Mouse (Mus musculus) stomach, embryonic 16.5 days (tissue): ENCODE measurements around the gene Adgrg3. TPM values are rescaled to one million over a fixed set of nuclear protein-coding genes. Genes with fewer than 3 reads are reported as not detected.

Experiments
- ATAC-seq: fragments of 200-750 bp; cut with Nextera tagmentation; 2 replicates; pipeline ENCODE4 v1.8.0; 2017; ENCODE audit warnings: moderate number of reproducible peaks, moderate TSS enrichment; ENCODE audit not compliant: insufficient read depth, low FRiP score
- H3K27ac ChIP-seq: fragments of 300-500 bp; sonication (generic); 2 replicates; pipeline ENCODE4 v1.5.1; 2014; ENCODE audit warnings: low read length
- H3K27me3 ChIP-seq: fragments of 300-500 bp; sonication (generic); 2 replicates; pipeline ENCODE4 v1.6.1; 2014; ENCODE audit warnings: low read length, control low read depth, mixed read lengths; ENCODE audit not compliant: control insufficient read depth, insufficient read depth
- H3K36me3 ChIP-seq: fragments of 300-500 bp; sonication (generic); 2 replicates; pipeline ENCODE4 v1.6.1; 2014; ENCODE audit warnings: low read length; ENCODE audit not compliant: control insufficient read depth, insufficient read depth
- H3K4me1 ChIP-seq: fragments of 300-500 bp; sonication (generic); 2 replicates; pipeline ENCODE4 v1.6.1; 2014; ENCODE audit warnings: low read length, control low read depth, mixed read lengths; ENCODE audit not compliant: control insufficient read depth, insufficient read depth
- H3K4me2 ChIP-seq: fragments of 300-500 bp; sonication (generic); 2 replicates; pipeline ENCODE4 v1.6.1; 2014; ENCODE audit warnings: low read depth, low read length, mixed read lengths
- H3K4me3 ChIP-seq: fragments of 300-500 bp; sonication (generic); replicated peaks from 2 replicates; pipeline ENCODE4 v1.5.1; 2014; ENCODE audit warnings: mild to moderate bottlenecking, low read length
- H3K9ac ChIP-seq: fragments of 300-500 bp; sonication (generic); 2 replicates; pipeline ENCODE4 v1.6.1; 2014; ENCODE audit warnings: low read length
- H3K9me3 ChIP-seq: fragments of 300-500 bp; sonication (generic); replicated peaks from 2 replicates; pipeline ENCODE4 v1.6.1; 2016; ENCODE audit warnings: low read length, control low read depth; ENCODE audit not compliant: control insufficient read depth
- WGBS: fragments of 180-500 bp; shearing (Covaris S2); extraction: QIAGEN DNeasy Blood & Tissue Kit; methylation state at CpG from one replicate; pipeline ENCODE4 v1.1.7; 2014; 5-methylcytosine and 5-hydroxymethylcytosine counted together
- polyA plus RNA-seq: library from polyadenylated mRNA; unstranded; fragments of >200 nt; fragmentation: Nextera tagmentation; extraction: Ambion mirVana; gene quantifications from 2 replicates; pipeline ENCODE4 v1.2.1, GENCODE M21; 2015

Gene Adgrg3
- 3.2 and 3.7 TPM in 2 replicates for polyA plus RNA-seq

GRCm38 (mm10) chr8:95017451-95017850 is at the start of gene Adgrg3:
Gene Adgrg3, plus strand, starts transcription at chr8:95017692.
- WGBS, result 62% methylated on average over 11 of the region's 11 CpGs
- Histone ChIP-seq H3K36me3 (no peaks in the 10 kb centered on the region), H3K4me3 (no peak within 1 kb of the TSS), H3K4me2 (no peak within 1 kb of the TSS), H3K9me3 (no peaks in the 10 kb centered on the region), H3K27ac (no peak within 1 kb of the TSS), H3K27me3 (no peaks in the 10 kb centered on the region), H3K4me1 (no peaks in the 10 kb centered on the region), H3K9ac (no peak within 1 kb of the TSS)
- no peak for ATAC-seq

- Histone ChIP-seq H3K9me3 (no peaks in the 10 kb centered on the region), H3K4me3 (no peak overlapping the region), H3K9ac (no peak overlapping the region), H3K27me3 (no peaks in the 10 kb centered on the region), H3K4me1 (peaks cover 15% of the 10 kb centered on the region), H3K4me2 (no peak overlapping the region), H3K27ac (no peak overlapping the region), H3K36me3 (no peaks in the 10 kb centered on the region)
- WGBS, result 84% methylated on average over 9 of the region's 9 CpGs
- no peak for ATAC-seq
Measured at GRCm38 (mm10) chr8:94973270-94973669, 44.2 kb upstream of the Adgrg3 start.

- Histone ChIP-seq H3K4me1 (peaks cover 15% of the 10 kb centered on the region), H3K9me3 (no peaks in the 10 kb centered on the region), H3K36me3 (no peaks in the 10 kb centered on the region), H3K4me2 (no peak overlapping the region), H3K27ac (peak overlapping the region; percentile 95), H3K4me3 (no peak overlapping the region), H3K9ac (peak overlapping the region; percentile 43; the same call in 1 of the 2 replicates), H3K27me3 (no peaks in the 10 kb centered on the region)
- ATAC-seq, result no peak
- WGBS, result 74% methylated on average over 9 of the region's 9 CpGs
Measured at GRCm38 (mm10) chr8:94973786-94974185, 43.7 kb upstream of the Adgrg3 start.

- 25% methylated on average over 7 of the region's 7 CpGs for WGBS
- Histone ChIP-seq H3K4me3 (no peak within 1 kb of the TSS), H3K9me3 (no peaks in the 10 kb centered on the region), H3K36me3 (no peaks in the 10 kb centered on the region), H3K27me3 (no peaks in the 10 kb centered on the region), H3K4me1 (peaks cover 15% of the 10 kb centered on the region), H3K9ac (peak within 1 kb of the TSS; percentile 43), H3K4me2 (peak within 1 kb of the TSS; percentile 13; the same call in 1 of the 2 replicates), H3K27ac (peak within 1 kb of the TSS; percentile 95)
- ATAC-seq, result peak; percentile 79
Measured at GRCm38 (mm10) chr8:94974467-94975165, 42.9 kb upstream of the Adgrg3 start, which contains the start of gene Adgrg1. Gene Adgrg1, plus strand, starts transcription at chr8:94974751.

GRCm38 (mm10) chr8:94976651-94977417 is 40.7 kb upstream of the Adgrg3 start:
- H3K36me3 ChIP-seq, result no peaks in the 10 kb centered on the region
- H3K27me3 ChIP-seq, result no peaks in the 10 kb centered on the region
- peak overlapping the region; percentile 95 for H3K27ac ChIP-seq
- peak overlapping the region; percentile 44 for H3K4me3 ChIP-seq
- WGBS, result 12% methylated on average over 17 of the region's 17 CpGs
- H3K4me1 ChIP-seq, result peaks cover 28% of the 10 kb centered on the region
- ATAC-seq, result peak; percentile 71
- no peaks in the 10 kb centered on the region for H3K9me3 ChIP-seq
- peak overlapping the region; percentile 74 for H3K9ac ChIP-seq
- H3K4me2 ChIP-seq, result peak overlapping the region; percentile 60

- no peaks in the 10 kb centered on the region for H3K36me3 ChIP-seq
- no peak for ATAC-seq
- peak overlapping the region; percentile 60 for H3K4me2 ChIP-seq
- peak overlapping the region; percentile 74 for H3K9ac ChIP-seq
- no peaks in the 10 kb centered on the region for H3K9me3 ChIP-seq
- H3K4me1 ChIP-seq, result peaks cover 40% of the 10 kb centered on the region
- 31% methylated on average over 9 of the region's 9 CpGs for WGBS
- peak overlapping the region; percentile 95 for H3K27ac ChIP-seq
- H3K4me3 ChIP-seq, result peak overlapping the region; percentile 44
- no peaks in the 10 kb centered on the region for H3K27me3 ChIP-seq
Measured at GRCm38 (mm10) chr8:94978131-94978530, 39.4 kb upstream of the Adgrg3 start.

GRCm38 (mm10) chr8:94978593-94979319 is 38.7 kb upstream of the Adgrg3 start:
- Histone ChIP-seq H3K4me2 (peak overlapping the region; percentile 60), H3K9ac (peak overlapping the region; percentile 74; the same call in 1 of the 2 replicates), H3K9me3 (no peaks in the 10 kb centered on the region), H3K4me1 (peaks cover 44% of the 10 kb centered on the region), H3K4me3 (peak overlapping the region; percentile 44), H3K36me3 (no peaks in the 10 kb centered on the region), H3K27ac (no peak overlapping the region), H3K27me3 (no peaks in the 10 kb centered on the region)
- no peak for ATAC-seq
- WGBS, result 61% methylated on average over 13 of the region's 13 CpGs

- WGBS, result 88% methylated on average over 5 of the region's 5 CpGs
- Histone ChIP-seq H3K27ac (peak overlapping the region; percentile 9; the same call in 1 of the 2 replicates), H3K9ac (no peak overlapping the region), H3K9me3 (no peaks in the 10 kb centered on the region), H3K4me2 (no peak overlapping the region; the same call in 1 of the 2 replicates), H3K4me3 (no peak overlapping the region), H3K27me3 (no peaks in the 10 kb centered on the region), H3K36me3 (no peaks in the 10 kb centered on the region), H3K4me1 (peaks cover 54% of the 10 kb centered on the region)
- ATAC-seq, result no peak
Measured at GRCm38 (mm10) chr8:94980176-94980575, 37.3 kb upstream of the Adgrg3 start.
